Mouse (Mus musculus) small intestine, adult 2 months (tissue): ENCODE measurements around the gene Osgep. TPM values are rescaled to one million over a fixed set of nuclear protein-coding genes. Genes with fewer than 3 reads are reported as not detected.

Experiments
- H3K27ac ChIP-seq: fragments of 200-500 bp; 2 replicates; pipeline ENCODE4 v1.5.1; 2012; ENCODE audit warnings: low read depth, low read length, control low read depth, inconsistent platforms; ENCODE audit not compliant: insufficient read depth
- H3K27me3 ChIP-seq: fragments of 200-500 bp; 2 replicates; pipeline ENCODE4 v1.6.1; 2012; ENCODE audit warnings: mild to moderate bottlenecking, moderate library complexity, low read length, inconsistent platforms; ENCODE audit not compliant: control insufficient read depth, insufficient read depth
- H3K36me3 ChIP-seq: fragments of 200-500 bp; 2 replicates; pipeline ENCODE4 v1.6.1; 2012; ENCODE audit warnings: mild to moderate bottlenecking, low read length, control low read depth, inconsistent platforms; ENCODE audit not compliant: control insufficient read depth, insufficient read depth
- H3K4me1 ChIP-seq: fragments of 200-500 bp; 2 replicates; pipeline ENCODE4 v1.6.1; 2012; ENCODE audit warnings: low read length, inconsistent platforms, mixed read lengths; ENCODE audit not compliant: control insufficient read depth, insufficient read depth, insufficient read length
- H3K4me3 ChIP-seq: fragments of 200-500 bp; 2 replicates; pipeline ENCODE4 v1.5.1; 2012; ENCODE audit warnings: low read depth, mild to moderate bottlenecking, control low read depth, inconsistent platforms, low read length, moderate library complexity
- CTCF ChIP-seq: fragments of 200-500 bp; IDR thresholded peaks from 2 replicates; pipeline ENCODE4 v1.5.1; 2012; ENCODE audit warnings: low read depth, mild to moderate bottlenecking, control low read depth, inconsistent platforms, low read length, moderate library complexity, mixed read lengths; ENCODE audit not compliant: insufficient replicate concordance, insufficient read length; ENCODE audit errors: extremely low read depth
- POLR2A ChIP-seq: fragments of 200-500 bp; IDR thresholded peaks from 2 replicates; pipeline ENCODE4 v1.6.1; 2012; ENCODE audit warnings: low read depth, mild to moderate bottlenecking, control low read depth, inconsistent platforms, low read length, moderate library complexity
- WGBS: fragments of 180-500 bp; shearing (Covaris S2); methylation state at CpG from one replicate; pipeline ENCODE4 v1.1.7; 2018; 5-methylcytosine and 5-hydroxymethylcytosine counted together
- polyA plus RNA-seq: library from polyadenylated mRNA; depleted of rRNA; stranded (reverse); fragments of >200 nt; gene quantifications from 2 replicates; pipeline ENCODE4 v1.2.3, GENCODE M21; 2012

The Osgep gene
- polyA plus RNA-seq, 1 experiment = 97.3 TPM

DNA sequence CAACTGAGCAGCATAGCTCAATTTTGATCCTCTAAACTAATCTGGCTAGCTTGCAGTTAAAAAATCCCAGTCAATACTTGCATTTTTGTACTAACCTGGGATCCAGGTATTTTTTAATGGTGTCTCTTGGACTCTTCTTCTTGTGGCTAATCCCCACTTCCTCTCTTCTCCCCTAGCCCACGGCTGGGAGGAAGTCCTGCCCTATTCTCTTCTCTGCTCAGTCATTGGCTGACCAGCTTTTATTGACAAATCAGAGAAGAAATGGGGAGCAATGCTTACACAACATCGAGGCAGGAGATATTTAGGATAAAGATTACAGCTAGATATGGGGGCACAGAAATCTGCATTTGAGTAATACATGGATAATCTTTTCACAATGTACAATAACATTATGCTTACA lies 14.2 kb upstream of the Osgep start:
- TF ChIP-seq POLR2A (no peak), CTCF (no peak)

DNA sequence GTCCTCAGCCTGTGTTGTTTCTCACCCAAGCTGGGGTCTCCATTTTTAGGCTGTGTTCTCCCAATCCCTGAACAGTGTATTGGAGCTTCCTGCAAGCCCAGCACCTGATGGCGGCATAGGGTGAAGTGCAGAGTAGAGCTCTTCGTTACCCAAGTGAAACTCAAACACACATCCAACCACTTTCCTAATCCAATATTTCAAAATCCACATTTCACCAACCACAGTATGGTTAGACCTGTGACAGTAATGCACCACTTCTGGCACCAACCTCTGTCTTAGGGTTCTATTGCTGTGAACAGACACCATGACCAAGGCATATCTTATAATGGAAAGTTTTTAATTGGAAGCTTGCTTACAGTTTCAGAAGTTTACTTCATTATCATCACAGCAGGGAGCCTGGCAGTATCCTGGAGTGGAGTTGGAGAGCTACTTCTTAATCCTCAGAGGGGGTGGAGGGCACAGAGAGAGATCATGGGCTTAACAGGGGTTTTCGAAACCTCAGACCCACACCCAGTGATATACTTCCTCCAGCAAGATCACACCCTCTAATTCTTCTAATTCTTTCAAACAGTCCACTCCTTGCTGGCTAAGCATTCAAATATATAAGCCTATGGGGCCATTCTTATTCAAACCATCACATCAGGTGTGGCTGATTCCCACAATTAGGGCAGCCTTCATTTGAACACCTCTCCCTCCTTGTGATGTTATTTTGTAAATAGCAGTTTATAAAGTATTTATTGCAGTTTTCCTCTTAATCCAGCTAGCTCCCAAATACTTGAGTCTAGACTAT lies 13.6 kb upstream of the Osgep start:
- no peak overlapping the region for H3K4me3 ChIP-seq
- no peaks in the 10 kb centered on the region for H3K27me3 ChIP-seq
- no peaks in the 10 kb centered on the region for H3K4me1 ChIP-seq
- TF ChIP-seq POLR2A = no peak
- TF ChIP-seq CTCF = no peak
- WGBS = 92% methylated on average over 3 of the region's 3 CpGs
- H3K27ac ChIP-seq = no peak overlapping the region
- H3K36me3 ChIP-seq = no peaks in the 10 kb centered on the region

More for the DNA sequence above, 14.2 kb upstream of the Osgep start:
- Histone ChIP-seq H3K27ac (no peak overlapping the region), H3K4me1 (no peaks in the 10 kb centered on the region), H3K27me3 (no peaks in the 10 kb centered on the region), H3K36me3 (no peaks in the 10 kb centered on the region), H3K4me3 (no peak overlapping the region)
- 28% methylated on average over 2 of the region's 2 CpGs for WGBS

DNA sequence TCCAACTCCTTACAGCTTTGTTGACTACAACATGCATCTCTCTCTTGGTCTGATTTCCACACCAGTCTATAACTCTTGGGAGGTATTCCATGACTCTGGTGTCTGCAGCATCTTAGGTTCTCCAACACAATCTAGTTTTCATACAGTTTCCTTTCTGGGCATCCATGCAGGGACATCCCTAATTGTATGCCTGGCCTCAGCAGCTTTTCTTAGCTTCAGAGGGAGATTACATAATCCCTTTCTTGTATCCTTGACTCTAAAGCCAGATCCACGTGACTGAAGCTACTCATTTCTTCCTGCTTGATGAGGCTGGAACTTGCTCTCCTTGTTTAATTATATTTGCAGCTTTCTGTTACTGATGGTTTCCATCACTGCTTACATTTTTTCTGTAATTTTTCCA lies 12.0 kb upstream of the Osgep start:
- no peak for TF ChIP-seq CTCF
- TF ChIP-seq POLR2A = no peak
- WGBS = 42% methylated on average over 1 of the region's 1 CpGs
- Histone ChIP-seq H3K27me3 (no peaks in the 10 kb centered on the region), H3K4me3 (no peak overlapping the region), H3K27ac (no peak overlapping the region), H3K36me3 (no peaks in the 10 kb centered on the region), H3K4me1 (peaks cover under 1% of the 10 kb centered on the region; the same call in 1 of the 2 replicates)

DNA sequence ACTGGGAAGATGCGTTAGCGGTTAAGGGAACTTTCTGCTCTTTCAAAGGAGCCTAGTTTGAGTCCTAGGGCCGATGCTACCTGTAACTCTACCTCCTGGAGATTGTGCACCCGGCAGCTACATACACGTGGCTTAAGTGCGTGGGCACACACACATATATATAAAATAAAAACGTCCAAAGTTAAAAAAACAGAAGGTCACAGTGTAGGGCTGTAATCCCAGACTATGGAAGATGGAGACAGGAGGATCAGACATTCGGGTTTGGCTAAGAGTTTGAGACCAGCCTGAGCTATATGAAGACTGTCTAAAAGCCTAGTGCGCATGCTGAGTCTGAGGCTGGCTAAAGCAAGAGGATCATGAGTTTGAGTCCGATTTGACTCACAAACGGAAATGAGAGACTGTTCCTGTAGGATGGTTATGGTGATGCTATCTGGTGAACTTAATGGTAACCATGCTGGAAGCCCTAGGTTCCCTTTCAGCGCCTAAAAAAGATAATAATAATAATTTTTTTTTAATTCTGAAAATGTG lies 6.9 kb upstream of the Osgep start:
- peaks cover 25% of the 10 kb centered on the region for H3K36me3 ChIP-seq
- peaks cover 7% of the 10 kb centered on the region; the same call in 1 of the 2 replicates for H3K4me1 ChIP-seq
- peak overlapping the region; percentile 72 for H3K4me3 ChIP-seq
- peak overlapping the region; percentile 80 for H3K27ac ChIP-seq
- 11% methylated on average over 12 of the region's 12 CpGs for WGBS
- no peak for TF ChIP-seq CTCF
- no peak for TF ChIP-seq POLR2A
- H3K27me3 ChIP-seq = no peaks in the 10 kb centered on the region

DNA sequence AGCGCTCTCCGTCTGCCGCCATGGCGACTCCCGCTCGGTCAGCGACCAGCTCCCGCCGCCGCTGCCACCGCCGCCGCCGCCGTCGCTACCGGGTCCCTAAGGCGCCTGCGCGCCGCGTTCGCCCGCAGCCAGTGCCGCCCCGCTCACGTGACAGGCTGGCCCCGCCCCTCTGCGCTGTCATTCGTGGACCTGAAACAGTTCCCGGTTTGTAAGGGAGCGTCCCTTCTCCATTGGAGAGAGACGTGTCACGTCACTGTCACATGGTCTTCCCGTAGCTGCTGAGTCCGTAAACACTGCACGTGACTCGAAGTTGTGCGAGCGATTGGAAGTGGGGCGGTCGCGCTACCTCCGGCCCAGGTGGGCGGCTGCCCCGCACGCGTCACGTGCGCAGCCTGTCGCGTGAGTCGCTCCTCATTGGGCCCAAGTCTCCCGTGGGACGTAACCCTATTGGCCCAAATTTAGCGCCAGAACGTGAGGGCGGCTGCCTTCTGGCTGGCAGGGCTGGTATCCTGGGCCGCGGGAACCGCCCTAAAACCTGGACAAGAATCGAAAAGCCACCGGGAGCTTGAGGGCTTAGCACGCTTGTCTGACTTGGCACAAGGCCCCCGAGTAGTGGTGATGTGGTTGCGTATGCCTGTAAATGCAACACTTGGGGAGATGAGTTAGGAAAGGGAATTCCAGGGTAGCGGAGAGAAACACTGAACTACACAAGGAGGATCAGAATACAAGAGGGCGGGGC lies 6.2 kb upstream of the Osgep start, which contains the start of the genes Pip4p1 and Pnp:
Gene Pip4p1 (minus strand): TSS at position 103 of the 739 bp plus-strand sequence.
Gene Pnp (plus strand): TSS at position 329 of the 739 bp plus-strand sequence.
- Histone ChIP-seq H3K27me3 (no peaks in the 10 kb centered on the region), H3K27ac (peak within 1 kb of the TSS; percentile 92), H3K4me1 (peaks cover 7% of the 10 kb centered on the region; the same call in 1 of the 2 replicates), H3K4me3 (peak within 1 kb of the TSS; percentile 72), H3K36me3 (peaks cover 29% of the 10 kb centered on the region)
- no peak for TF ChIP-seq CTCF
- peak; percentile 44; the same call in 1 of the 2 replicates for TF ChIP-seq POLR2A
- WGBS = under 1% methylated on average over 68 of the region's 68 CpGs

DNA sequence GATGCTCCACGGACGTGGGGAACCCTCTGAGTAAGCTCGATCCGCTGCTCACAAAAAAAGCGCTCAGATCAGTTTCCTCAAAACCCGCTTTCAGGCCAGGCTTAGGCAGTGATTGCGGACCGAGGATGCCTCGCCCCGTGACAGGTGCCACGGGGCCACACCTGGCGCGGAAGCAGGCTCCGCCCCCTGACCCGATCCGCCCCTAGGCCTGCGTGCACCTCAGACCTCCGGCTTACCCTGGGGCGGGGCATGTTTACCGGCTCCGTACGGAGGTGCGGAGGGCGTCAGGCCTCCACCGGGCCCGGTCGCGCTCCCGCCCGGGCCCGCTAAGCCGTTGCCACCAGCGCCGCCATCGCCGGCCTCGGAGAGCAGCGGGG lies 5.7 kb upstream of the Osgep start:
- Histone ChIP-seq H3K27ac (peak overlapping the region; percentile 92), H3K4me3 (peak overlapping the region; percentile 72), H3K4me1 (peaks cover 9% of the 10 kb centered on the region; the same call in 1 of the 2 replicates), H3K27me3 (no peaks in the 10 kb centered on the region), H3K36me3 (peaks cover 29% of the 10 kb centered on the region)
- TF ChIP-seq CTCF (no peak), POLR2A (no peak)
- under 1% methylated on average over 38 of the region's 38 CpGs for WGBS

DNA sequence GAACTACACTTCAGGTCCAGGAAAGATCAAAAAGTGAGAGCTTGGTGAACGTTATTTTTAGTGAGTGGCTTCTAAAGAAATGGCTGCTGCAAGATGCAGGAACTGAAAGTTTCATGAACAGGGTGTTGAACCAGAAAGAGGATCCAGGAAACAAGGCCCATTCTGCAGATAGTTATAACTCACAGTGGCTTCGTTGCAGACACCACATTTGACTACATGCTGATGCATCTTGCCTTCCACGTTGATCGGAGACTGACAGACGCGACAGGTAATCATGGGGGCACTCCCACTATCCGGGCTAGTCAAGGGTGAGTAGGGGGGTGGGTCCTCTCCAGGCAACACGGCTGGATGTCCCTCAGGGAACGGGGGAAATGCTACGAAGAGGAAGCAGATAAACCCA lies 5.3 kb upstream of the Osgep start:
- Histone ChIP-seq H3K4me1 (peaks cover 11% of the 10 kb centered on the region; the same call in 1 of the 2 replicates), H3K27me3 (no peaks in the 10 kb centered on the region), H3K36me3 (peaks cover 29% of the 10 kb centered on the region), H3K27ac (peak overlapping the region; percentile 92), H3K4me3 (peak overlapping the region; percentile 72)
- no peak for TF ChIP-seq POLR2A
- TF ChIP-seq CTCF = no peak
- WGBS = 5% methylated on average over 10 of the region's 10 CpGs
